Mouse (Mus musculus): Measurements from ENCODE around the gene Itfg2. TPM values are rescaled to one million over a fixed set of nuclear protein-coding genes. Genes with fewer than 3 reads are reported as not detected.
A peak's percentile ranks its signal among the peaks of the same experiment; 100 is the strongest.

The Itfg2 gene
- polyA plus RNA-seq, 1 experiment from 2014 or later: 24.4 TPM

DNA sequence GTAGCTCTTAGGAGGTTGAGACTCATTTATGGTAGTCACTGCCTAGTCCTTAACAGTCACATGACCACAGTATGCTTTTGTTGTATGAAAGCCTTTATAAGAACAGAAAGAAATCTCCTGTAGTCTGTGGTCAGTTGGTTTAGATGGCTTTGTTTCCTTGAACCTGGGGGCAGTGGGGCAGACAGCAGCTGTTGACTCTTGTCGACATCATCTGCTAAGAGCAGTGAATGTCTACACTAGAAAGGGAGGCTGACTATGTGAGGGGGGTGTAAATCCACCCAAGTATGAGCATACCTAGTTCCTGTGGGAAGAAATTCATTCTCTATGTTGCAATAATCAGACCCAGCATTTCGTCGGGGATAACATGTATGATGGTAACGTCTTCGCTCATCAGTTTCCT is 22.3 kb upstream of the Itfg2 start:
- Histone ChIP-seq H3K9me3 (no peaks in the 10 kb centered on the region), H3K27me3 (replicated peaks) (no peaks in the 10 kb centered on the region), H3K4me3 (replicated peaks) (no peak overlapping the region), H3K4me1 (replicated peaks) (no peaks in the 10 kb centered on the region), H3K4me2 (replicated peaks) (no peak overlapping the region), H3K9ac (no peak overlapping the region), H3K36me3 (no peaks in the 10 kb centered on the region), H3K27ac (no peak overlapping the region)
- WGBS: 93% methylated on average over 5 of the region's 5 CpGs
- no peak for ATAC-seq

DNA sequence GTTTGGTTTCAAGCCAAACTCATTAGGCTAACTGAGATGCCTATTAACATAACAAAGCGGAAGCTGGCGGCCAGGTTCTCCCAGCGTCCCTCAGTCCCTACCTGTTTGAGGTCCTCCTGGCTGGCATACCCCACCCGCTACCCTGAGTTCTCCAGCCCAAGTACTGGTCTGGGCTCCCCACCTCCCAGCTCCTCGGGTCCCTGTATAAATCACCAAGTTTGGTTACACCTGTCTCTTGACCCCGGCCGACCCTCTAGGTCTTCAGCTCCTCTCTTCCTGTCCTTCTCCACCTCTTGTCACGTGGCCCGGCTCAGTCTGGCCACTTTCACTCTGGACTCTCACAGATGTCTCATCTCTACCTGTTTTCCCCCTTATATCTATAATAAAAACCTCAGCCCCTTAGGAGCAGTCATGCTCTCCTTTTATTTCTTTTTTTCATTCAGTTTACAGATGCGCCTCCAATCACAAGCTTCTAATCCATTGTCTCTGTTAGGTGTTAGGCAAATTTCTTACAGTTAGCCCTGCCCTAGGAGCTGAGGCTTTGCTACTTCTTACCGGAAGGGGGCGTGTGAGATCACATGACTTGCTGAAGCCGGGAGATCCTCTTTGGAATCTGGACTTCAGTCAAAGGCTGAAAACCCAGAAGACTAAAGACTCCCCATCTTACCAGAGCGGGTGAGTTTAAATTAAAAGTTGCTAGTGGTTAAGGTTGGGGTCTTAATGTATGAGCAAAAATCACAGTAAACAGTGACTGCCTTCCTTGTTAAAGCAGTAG is 21.2 kb upstream of the Itfg2 start:
- no peak overlapping the region for H3K27ac ChIP-seq
- peak; percentile 87 for ATAC-seq
- no peaks in the 10 kb centered on the region for H3K4me1 ChIP-seq (replicated peaks)
- H3K9me3 ChIP-seq: no peaks in the 10 kb centered on the region
- no peaks in the 10 kb centered on the region for H3K27me3 ChIP-seq (replicated peaks)
- H3K4me2 ChIP-seq (replicated peaks): 0 out of 2 replicates have a peak overlapping the region, but pooled peaks have one; percentile 26
- no peak overlapping the region for H3K4me3 ChIP-seq (replicated peaks)
- no peak overlapping the region for H3K9ac ChIP-seq
- WGBS: 18% methylated on average over 14 of the region's 14 CpGs
- no peaks in the 10 kb centered on the region for H3K36me3 ChIP-seq

GRCm38 (mm10) chr6:128440238-128440637 is 15.5 kb upstream of the Itfg2 start:
- peaks cover 11% of the 10 kb centered on the region for H3K36me3 ChIP-seq
- H3K4me3 ChIP-seq (replicated peaks): no peak overlapping the region
- H3K9me3 ChIP-seq: no peaks in the 10 kb centered on the region
- H3K9ac ChIP-seq: no peak overlapping the region
- no peaks in the 10 kb centered on the region for H3K27me3 ChIP-seq (replicated peaks)
- 81% methylated on average over 2 of the region's 2 CpGs for WGBS
- no peak overlapping the region for H3K4me2 ChIP-seq (replicated peaks)
- H3K27ac ChIP-seq: no peak overlapping the region
- H3K4me1 ChIP-seq (replicated peaks): peaks cover 17% of the 10 kb centered on the region
- no peak for ATAC-seq

- peak overlapping the region; percentile 76 for H3K4me2 ChIP-seq (replicated peaks)
- WGBS: 20% methylated on average over 18 of the region's 18 CpGs
- no peaks in the 10 kb centered on the region for H3K27me3 ChIP-seq (replicated peaks)
- peak; percentile 56 for ATAC-seq
- H3K36me3 ChIP-seq: peaks cover 24% of the 10 kb centered on the region
- peak overlapping the region; percentile 95 for H3K4me3 ChIP-seq (replicated peaks)
- H3K9ac ChIP-seq: peak overlapping the region; percentile 52
- peaks cover 18% of the 10 kb centered on the region for H3K4me1 ChIP-seq (replicated peaks)
- H3K27ac ChIP-seq: peak overlapping the region; percentile 97
- H3K9me3 ChIP-seq: no peaks in the 10 kb centered on the region
These were observed 14.2 kb upstream of the Itfg2 start for GRCm38 (mm10) chr6:128438871-128439341.

- Histone ChIP-seq H3K4me2 (replicated peaks) (peak within 1 kb of the TSS; percentile 76), H3K4me3 (replicated peaks) (peak within 1 kb of the TSS; percentile 95), H3K27ac (peak within 1 kb of the TSS; percentile 97), H3K27me3 (replicated peaks) (no peaks in the 10 kb centered on the region), H3K9ac (peak within 1 kb of the TSS; percentile 96), H3K4me1 (replicated peaks) (peaks cover 18% of the 10 kb centered on the region), H3K36me3 (peaks cover 27% of the 10 kb centered on the region), H3K9me3 (no peaks in the 10 kb centered on the region)
- under 1% methylated on average over 67 of the region's 67 CpGs for WGBS
- peak; percentile 95 for ATAC-seq
These were observed 13.7 kb upstream of the Itfg2 start, which contains the start of gene Fkbp4 for GRCm38 (mm10) chr6:128438317-128438870. Fkbp4 (minus strand) TSS chr6:128438677.

- peak; percentile 88 for ATAC-seq
- Histone ChIP-seq H3K36me3 (peaks cover 33% of the 10 kb centered on the region), H3K9me3 (no peaks in the 10 kb centered on the region), H3K4me1 (replicated peaks) (peaks cover 18% of the 10 kb centered on the region), H3K4me3 (replicated peaks) (peak overlapping the region; percentile 95), H3K27ac (peak overlapping the region; percentile 97), H3K9ac (peak overlapping the region; percentile 96), H3K4me2 (replicated peaks) (peak overlapping the region; percentile 76), H3K27me3 (replicated peaks) (no peaks in the 10 kb centered on the region)
- WGBS: under 1% methylated on average over 51 of the region's 52 CpGs
These were observed 13.1 kb upstream of the Itfg2 start for GRCm38 (mm10) chr6:128437731-128438316.

DNA sequence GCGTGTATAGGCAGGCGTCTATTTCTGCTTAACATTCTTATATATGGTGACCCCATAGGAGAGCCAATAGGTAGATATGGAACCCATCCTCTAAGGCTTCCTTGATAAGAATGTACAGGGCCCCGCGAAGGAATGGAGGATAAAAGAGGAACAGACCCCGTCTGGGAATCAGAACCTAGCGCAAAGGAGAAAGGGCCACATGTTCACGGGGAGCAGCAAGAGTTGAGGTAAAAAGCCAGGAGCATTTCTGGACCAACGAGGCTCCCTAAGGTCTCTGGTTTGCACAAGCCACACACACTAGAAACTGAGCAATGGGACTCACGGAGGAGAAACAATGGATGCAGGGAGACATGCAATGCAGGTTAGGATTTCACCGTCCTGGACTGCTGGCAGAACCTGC is 12.6 kb upstream of the Itfg2 start:
- Histone ChIP-seq H3K9ac (peak overlapping the region; percentile 96), H3K4me1 (replicated peaks) (peaks cover 18% of the 10 kb centered on the region), H3K27me3 (replicated peaks) (no peaks in the 10 kb centered on the region), H3K36me3 (peaks cover 38% of the 10 kb centered on the region), H3K4me3 (replicated peaks) (peak overlapping the region; percentile 95), H3K9me3 (no peaks in the 10 kb centered on the region), H3K4me2 (replicated peaks) (peak overlapping the region; percentile 76), H3K27ac (peak overlapping the region; percentile 97)
- ATAC-seq: no peak
- 2% methylated on average over 10 of the region's 10 CpGs for WGBS

DNA sequence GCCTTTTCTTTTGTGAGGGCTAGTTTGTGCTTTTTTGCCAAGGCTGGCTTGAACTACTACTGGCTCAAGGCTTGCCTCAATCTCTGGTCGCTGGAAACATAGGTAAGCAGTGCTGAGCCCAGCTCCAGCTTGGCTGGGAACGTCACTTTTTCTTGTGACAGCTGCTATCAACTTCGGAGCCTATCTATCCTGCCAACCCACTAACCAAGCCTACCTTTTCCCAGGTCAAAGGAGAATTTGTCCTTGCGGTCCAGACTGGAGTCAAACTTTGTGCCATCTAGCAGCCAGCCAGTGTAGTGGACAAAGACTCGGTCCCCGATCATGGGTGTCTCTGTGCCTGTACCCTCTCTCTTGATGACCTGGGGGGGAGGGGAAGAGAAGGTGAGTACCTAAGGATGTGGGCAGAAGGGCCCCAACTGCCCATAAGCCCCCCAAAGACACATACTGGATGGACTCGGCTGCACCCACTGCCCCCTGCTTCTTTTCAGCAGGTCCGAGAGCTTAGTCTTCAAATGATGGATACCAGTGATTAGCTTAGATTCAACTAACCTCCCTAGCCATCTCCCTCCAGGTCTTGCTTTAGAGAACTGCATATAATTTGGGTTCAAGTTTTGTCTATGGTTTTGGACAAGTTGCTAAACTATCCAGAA is 11.8 kb upstream of the Itfg2 start:
- Histone ChIP-seq H3K9ac (0 out of 2 replicates have a peak overlapping the region, but pooled peaks have one; percentile 0), H3K36me3 (peaks cover 46% of the 10 kb centered on the region), H3K4me1 (replicated peaks) (peaks cover 18% of the 10 kb centered on the region), H3K27ac (no peak overlapping the region), H3K4me2 (replicated peaks) (peak overlapping the region; percentile 76), H3K4me3 (replicated peaks) (peak overlapping the region; percentile 95), H3K27me3 (replicated peaks) (no peaks in the 10 kb centered on the region), H3K9me3 (no peaks in the 10 kb centered on the region)
- 77% methylated on average over 8 of the region's 8 CpGs for WGBS
- no peak for ATAC-seq

- Histone ChIP-seq H3K4me2 (replicated peaks) (no peak overlapping the region), H3K36me3 (peaks cover 53% of the 10 kb centered on the region), H3K9me3 (no peaks in the 10 kb centered on the region), H3K27ac (no peak overlapping the region), H3K9ac (no peak overlapping the region), H3K27me3 (replicated peaks) (no peaks in the 10 kb centered on the region), H3K4me3 (replicated peaks) (no peak overlapping the region), H3K4me1 (replicated peaks) (peaks cover 18% of the 10 kb centered on the region)
- 76% methylated on average over 5 of the region's 5 CpGs for WGBS
- no peak for ATAC-seq
These were observed 10.7 kb upstream of the Itfg2 start for GRCm38 (mm10) chr6:128435474-128435873.

DNA sequence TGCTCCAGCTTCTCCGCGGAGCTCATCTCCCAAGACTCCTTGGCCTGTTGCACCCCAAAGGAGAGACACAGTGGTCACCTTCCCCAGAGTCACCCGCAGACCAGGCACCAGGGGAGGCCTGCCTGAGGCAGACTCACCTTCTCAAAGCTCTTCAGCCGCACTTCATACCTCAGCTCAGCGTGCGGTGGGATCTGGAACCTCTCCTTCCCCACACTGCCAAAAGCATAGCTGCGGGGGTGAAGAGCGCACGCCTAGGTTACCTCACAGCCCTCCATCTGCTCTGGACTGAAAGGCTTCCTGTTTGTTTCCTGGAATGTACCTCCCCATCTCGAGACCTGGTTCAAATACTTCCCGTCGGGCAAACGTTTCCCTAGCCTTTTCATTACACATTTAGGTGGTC is 8.8 kb upstream of the Itfg2 start:
- Histone ChIP-seq H3K27me3 (replicated peaks) (no peaks in the 10 kb centered on the region), H3K4me1 (replicated peaks) (peaks cover 14% of the 10 kb centered on the region; the same call in 1 of the 2 replicates), H3K4me2 (replicated peaks) (no peak overlapping the region), H3K9ac (no peak overlapping the region), H3K27ac (no peak overlapping the region), H3K4me3 (replicated peaks) (no peak overlapping the region), H3K36me3 (peaks cover 70% of the 10 kb centered on the region), H3K9me3 (no peaks in the 10 kb centered on the region)
- 88% methylated on average over 13 of the region's 13 CpGs for WGBS
- no peak for ATAC-seq

GRCm38 (mm10) chr6:128432356-128432915 is 7.7 kb upstream of the Itfg2 start:
- 89% methylated on average over 13 of the region's 13 CpGs for WGBS
- Histone ChIP-seq H3K9me3 (no peaks in the 10 kb centered on the region), H3K9ac (no peak overlapping the region), H3K27me3 (replicated peaks) (no peaks in the 10 kb centered on the region), H3K36me3 (peaks cover 70% of the 10 kb centered on the region), H3K27ac (no peak overlapping the region), H3K4me3 (replicated peaks) (no peak overlapping the region), H3K4me1 (replicated peaks) (peaks cover 14% of the 10 kb centered on the region; the same call in 1 of the 2 replicates), H3K4me2 (replicated peaks) (no peak overlapping the region)
- no peak for ATAC-seq

DNA sequence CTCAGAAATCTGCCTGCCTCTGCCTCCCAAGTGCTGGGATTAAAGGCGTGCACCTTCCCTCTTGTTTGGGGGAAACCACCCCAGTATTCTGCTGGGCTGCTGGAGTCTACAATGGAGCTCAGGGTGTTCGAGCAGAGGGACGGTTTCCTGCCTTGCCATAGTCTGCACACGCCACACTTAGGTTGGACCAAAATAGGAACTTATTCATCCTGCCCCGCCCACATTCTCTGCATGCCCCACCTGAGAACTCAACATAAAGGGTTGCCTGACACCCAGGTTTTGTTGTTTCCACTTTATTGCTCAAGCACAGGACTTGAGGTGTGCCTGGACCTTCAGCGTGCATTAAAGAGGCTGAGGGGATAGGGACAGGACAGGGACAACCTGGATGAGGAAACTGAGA is 5.1 kb upstream of the Itfg2 start:
- no peak overlapping the region for H3K4me2 ChIP-seq (replicated peaks)
- WGBS: 84% methylated on average over 6 of the region's 6 CpGs
- no peaks in the 10 kb centered on the region for H3K4me1 ChIP-seq (replicated peaks)
- no peaks in the 10 kb centered on the region for H3K9me3 ChIP-seq
- no peak overlapping the region for H3K27ac ChIP-seq
- no peak overlapping the region for H3K4me3 ChIP-seq (replicated peaks)
- H3K27me3 ChIP-seq (replicated peaks): no peaks in the 10 kb centered on the region
- ATAC-seq: peak; percentile 16; the same call in 1 of the 2 replicates
- H3K36me3 ChIP-seq: peaks cover 55% of the 10 kb centered on the region
- no peak overlapping the region for H3K9ac ChIP-seq

Data from intestine, embryonic 15.5 days (tissue).